Mouse (Mus musculus) adrenal gland, postnatal 4 days (tissue): ENCODE results near the gene Rpa2. TPM values are rescaled to one million over a fixed set of nuclear protein-coding genes. Genes with fewer than 3 reads are reported as not detected.

Experiments
- DNase-seq, 2 experiments: peaks; one replicate each; pipeline ENCODE4 v3.0.0; 2021 to 2022; ENCODE audit warnings: low spot score in 2 of 2, mixed read lengths in 2 of 2
- total RNA-seq, 2 experiments: library from RNA; stranded (reverse); gene quantifications; 2 replicates each; pipeline ENCODE4 v1.2.3; 2021

Gene Rpa2
- total RNA-seq, 2 experiments from 2014 or later: 31.9 to 38.5 TPM

- no peak for DNase-seq
Observed at GRCm38 (mm10) chr4:132802171-132802637, 34.1 kb downstream of the Rpa2 start.

DNA sequence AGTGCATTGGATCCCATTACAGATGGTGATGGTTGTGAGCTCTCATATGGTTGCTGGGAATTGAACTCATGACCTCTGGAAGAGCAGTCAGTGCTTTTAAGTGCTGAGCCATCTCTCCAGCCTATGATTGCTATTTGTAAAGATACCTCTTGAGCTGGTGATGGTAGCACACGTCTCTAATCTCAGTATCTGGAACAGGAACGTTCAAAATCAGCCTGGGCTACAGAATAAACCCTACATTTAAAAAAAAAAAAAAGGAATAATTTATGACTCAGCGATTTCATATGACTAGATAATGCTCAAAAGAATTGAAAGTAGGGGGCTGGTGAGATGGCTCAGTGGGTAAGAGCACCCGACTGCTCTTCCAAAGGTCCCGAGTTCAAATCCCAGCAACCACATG, 35.1 kb downstream of the Rpa2 start:
- DNase-seq: no peak

DNA sequence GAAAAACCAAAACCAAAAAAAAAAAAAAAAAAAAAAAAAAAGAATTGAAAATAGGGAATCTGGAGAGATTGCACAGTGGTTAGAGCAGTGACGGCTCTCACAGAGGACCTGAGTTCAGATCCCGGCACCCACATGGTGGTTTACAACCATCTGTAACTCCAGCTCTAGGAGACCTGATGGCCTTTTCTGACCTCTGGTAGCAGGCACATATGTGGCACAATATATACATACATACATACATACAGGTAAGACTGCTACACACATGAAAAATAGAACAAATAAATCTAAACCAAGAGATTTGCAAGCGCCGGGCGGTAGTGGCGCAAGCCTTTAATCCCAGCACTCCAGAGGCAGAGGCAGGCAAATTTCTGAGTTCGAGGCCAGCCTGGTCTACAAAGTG, 35.7 kb downstream of the Rpa2 start:
- DNase-seq: no peak

GRCm38 (mm10) chr4:132804331-132804730, 36.2 kb downstream of the Rpa2 start:
- no peak for DNase-seq

GRCm38 (mm10) chr4:132805146-132805545, 37.0 kb downstream of the Rpa2 start:
- no peak for DNase-seq

GRCm38 (mm10) chr4:132805599-132806197, 37.6 kb downstream of the Rpa2 start:
- DNase-seq: no peak

GRCm38 (mm10) chr4:132806620-132807191, 38.6 kb downstream of the Rpa2 start:
- no peak for DNase-seq

GRCm38 (mm10) chr4:132807771-132808641, 39.9 kb downstream of the Rpa2 start:
- no peak for DNase-seq

DNA sequence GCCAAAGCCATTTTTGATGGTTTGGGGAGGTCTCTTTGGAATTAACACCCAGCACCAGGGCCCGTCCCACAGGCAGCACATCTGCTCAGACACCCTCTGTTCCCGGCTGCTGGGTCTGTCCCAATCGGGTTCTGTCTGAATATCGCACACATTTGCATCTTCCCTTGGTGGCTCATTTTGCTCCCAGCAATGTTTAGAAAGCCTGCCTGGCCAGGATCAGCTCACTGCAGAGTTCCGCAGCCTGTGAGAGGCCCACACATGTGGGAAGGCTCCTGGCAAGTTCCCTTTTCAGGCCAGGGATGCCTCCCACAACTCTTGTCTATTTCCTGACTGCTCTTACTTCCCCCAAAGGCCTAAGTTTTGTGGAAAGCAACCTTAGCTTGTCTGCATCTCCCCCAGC, 41.5 kb downstream of the Rpa2 start:
- DNase-seq: no peak

GRCm38 (mm10) chr4:132816404-132816803, 48.3 kb downstream of the Rpa2 start:
- DNase-seq: no peak

DNA sequence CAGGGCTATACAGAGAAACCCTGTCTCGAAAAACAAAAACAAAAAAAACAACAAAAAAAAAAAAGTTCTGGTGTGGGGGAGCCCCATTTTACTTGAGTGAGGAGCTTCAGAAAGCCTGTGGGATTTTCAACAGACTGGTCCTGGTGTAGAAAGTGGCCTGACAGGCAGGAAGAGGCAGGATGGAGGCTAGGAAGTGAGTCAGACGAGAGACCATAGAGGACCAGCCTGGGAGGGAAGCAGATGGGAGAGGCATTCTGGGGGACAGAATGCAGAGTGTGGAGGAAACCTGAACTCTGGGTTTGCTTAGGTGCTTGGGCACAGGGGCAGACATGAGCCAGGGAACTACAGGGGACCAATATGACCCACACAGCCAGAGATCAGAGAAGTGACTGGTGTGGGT, 48.7 kb downstream of the Rpa2 start:
- no peak for DNase-seq

- DNase-seq: no peak
Observed at GRCm38 (mm10) chr4:132818442-132818841, 50.3 kb downstream of the Rpa2 start.

DNA sequence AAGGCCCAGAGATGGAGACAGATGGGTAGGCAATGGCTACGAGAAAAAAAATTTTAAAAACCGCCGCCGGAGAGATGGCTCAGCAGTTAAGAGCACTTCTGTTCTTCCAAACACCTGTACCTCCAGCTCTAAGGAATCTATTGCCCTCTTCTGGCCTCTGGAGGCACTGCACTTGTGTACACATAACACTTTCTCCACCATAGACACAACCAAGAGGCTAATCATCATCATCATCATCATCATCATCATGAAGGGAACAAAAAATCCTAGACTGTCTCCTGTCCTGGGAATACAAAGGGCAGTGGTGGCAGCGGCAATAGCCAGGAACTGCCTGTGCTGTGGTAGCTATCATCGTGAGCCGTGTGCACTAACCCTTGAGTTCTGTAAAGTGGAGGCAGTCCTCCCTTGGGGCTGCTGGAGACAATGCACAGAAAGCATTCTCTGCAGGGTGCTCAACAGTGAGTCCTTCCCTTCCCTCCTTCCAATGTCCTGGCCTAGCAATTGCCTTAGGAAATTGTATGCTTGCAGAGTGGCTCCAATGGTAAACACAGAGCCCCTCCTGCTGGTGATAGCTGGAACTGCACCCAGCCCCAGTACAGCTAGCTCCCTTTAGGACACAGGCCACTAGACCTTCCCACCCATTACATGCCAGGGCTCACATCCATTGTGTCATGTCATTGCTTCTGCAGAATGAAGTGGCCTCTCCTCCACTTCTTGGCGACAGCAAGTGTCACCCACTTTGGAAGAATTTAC, 55.7 kb downstream of the Rpa2 start:
- peak; percentile 35 to 50 for DNase-seq

Other genes with a start within 250 kb of the Rpa2 start
- gene Atpif1, start 234.7 kb upstream of the Rpa2 start, total RNA-seq: 100 to 1,000 TPM; 533 to 549 TPM
- 100 to 1,000 TPM; 110 to 116 TPM for gene Dnajc8, start 232.8 kb upstream of the Rpa2 start, total RNA-seq
- gene Ptafr, start 204.3 kb upstream of the Rpa2 start, total RNA-seq: 1 to 10 TPM; 2.1 to 2.4 TPM
- 10 to 100 TPM; 24.3 to 27.3 TPM for gene Eya3, start 129.3 kb upstream of the Rpa2 start, total RNA-seq
- 1 to 10 TPM; 5.4 to 7.3 TPM for gene Xkr8, start 35.8 kb upstream of the Rpa2 start, total RNA-seq
- 1 to 10 TPM; 2.2 to 3.0 TPM for gene Smpdl3b, start 11.1 kb upstream of the Rpa2 start, total RNA-seq
- gene Themis2, start 28.1 kb downstream of the Rpa2 start, total RNA-seq: 1 to 10 TPM; 2.6 to 2.8 TPM
- gene Ppp1r8, start 74.8 kb downstream of the Rpa2 start, total RNA-seq: 10 to 100 TPM; 56.5 to 56.7 TPM
- 10 to 100 TPM; 54.8 to 58.3 TPM for gene Stx12, start 116.2 kb downstream of the Rpa2 start, total RNA-seq
- 10 to 100 TPM; 37.0 to 37.1 TPM for gene Fam76a, start 154.2 kb downstream of the Rpa2 start, total RNA-seq
- 1 to 10 TPM; 1.2 to 1.5 TPM for gene Fgr, start 205.8 kb downstream of the Rpa2 start, total RNA-seq
- gene Ahdc1, start 242.9 kb downstream of the Rpa2 start, total RNA-seq: 10 to 100 TPM; 92.5 to 98.7 TPM